Mouse (Mus musculus) c-Kit-positive CD71-positive TER-119-negative erythroid progenitor cells, embryonic 14.5 days (primary cell): ENCODE data around the gene Mien1.

Experiments used
- DNase-seq: peaks from one replicate; pipeline ENCODE4 v3.0.0-alpha.2; 2013; ENCODE audit warnings: low read depth

The Mien1 gene

GRCm38 (mm10) chr11:98426592-98426991 is 12.2 kb downstream of the Mien1 start:
- no peak for DNase-seq

- no peak for DNase-seq
Observed at GRCm38 (mm10) chr11:98418939-98419547, 19.7 kb downstream of the Mien1 start.

GRCm38 (mm10) chr11:98418273-98418672 is 20.5 kb downstream of the Mien1 start:
- DNase-seq = no peak

GRCm38 (mm10) chr11:98417074-98417473 is 21.7 kb downstream of the Mien1 start:
- no peak for DNase-seq

- DNase-seq = no peak
Observed at GRCm38 (mm10) chr11:98414162-98414561, 24.6 kb downstream of the Mien1 start.

GRCm38 (mm10) chr11:98413731-98414130 is 25.1 kb downstream of the Mien1 start:
- DNase-seq = no peak

- DNase-seq = no peak
Observed at GRCm38 (mm10) chr11:98412797-98413301, 25.9 kb downstream of the Mien1 start.

GRCm38 (mm10) chr11:98412273-98412796 is 26.5 kb downstream of the Mien1 start, which contains the start of gene Erbb2:
Gene Erbb2 (plus strand): TSS chr11:98412470.
- no peak for DNase-seq

GRCm38 (mm10) chr11:98409341-98409822 is 29.4 kb downstream of the Mien1 start:
- DNase-seq = no peak

- no peak for DNase-seq
Observed at GRCm38 (mm10) chr11:98408872-98409271, 29.9 kb downstream of the Mien1 start.

GRCm38 (mm10) chr11:98406621-98407020 is 32.2 kb downstream of the Mien1 start:
- DNase-seq = no peak

- no peak for DNase-seq
Observed at GRCm38 (mm10) chr11:98400816-98401215, 38.0 kb downstream of the Mien1 start.

- peak; percentile 79 for DNase-seq
Observed at GRCm38 (mm10) chr11:98400161-98400726, 38.5 kb downstream of the Mien1 start, which contains the start of gene Pgap3. Gene Pgap3 (minus strand): TSS chr11:98400490.

- no peak for DNase-seq
Observed at GRCm38 (mm10) chr11:98397946-98398345, 40.8 kb downstream of the Mien1 start.

GRCm38 (mm10) chr11:98395041-98395440 is 43.8 kb downstream of the Mien1 start:
- no peak for DNase-seq

GRCm38 (mm10) chr11:98394301-98394700 is 44.5 kb downstream of the Mien1 start:
- no peak for DNase-seq

- DNase-seq = peak; percentile 57
Observed at GRCm38 (mm10) chr11:98393317-98393716, 45.5 kb downstream of the Mien1 start.

GRCm38 (mm10) chr11:98392645-98393044 is 46.1 kb downstream of the Mien1 start:
- DNase-seq = peak; percentile 56

- DNase-seq = no peak
Observed at GRCm38 (mm10) chr11:98392034-98392433, 46.8 kb downstream of the Mien1 start.

- no peak for DNase-seq
Observed at GRCm38 (mm10) chr11:98390141-98390540, 48.6 kb downstream of the Mien1 start.

GRCm38 (mm10) chr11:98389221-98389780 is 49.5 kb downstream of the Mien1 start:
- DNase-seq = peak; percentile 48

GRCm38 (mm10) chr11:98388282-98388681 is 50.5 kb downstream of the Mien1 start:
- DNase-seq = no peak
